Mouse (Mus musculus) cerebellum, postnatal 25 days (tissue): ENCODE results near the gene Tmem181a.
"Not testable (repeated sequence)": the region's sequence is repeated elsewhere in the genome, so short reads cannot be mapped to it uniquely, and the experiment has no call there.

ENCODE experiments used
- DNase-seq, 2 experiments: peaks; one replicate each; pipeline ENCODE4 v3.0.0; 2021; ENCODE audit warnings: mixed read lengths in 2 of 2

Tmem181a gene

GRCm38 (mm10) chr17:6256400-6257069 is at the start of gene Tmem181a:
Tmem181a (plus strand) TSS chr17:6256860.
- DNase-seq: peak; percentile 40 to 48

- DNase-seq: no peak
Observed at GRCm38 (mm10) chr17:6211721-6212120, 44.9 kb upstream of the Tmem181a start.

- DNase-seq: no peak
Observed at GRCm38 (mm10) chr17:6215640-6216039, 41.0 kb upstream of the Tmem181a start.

- no peak for DNase-seq
Observed at GRCm38 (mm10) chr17:6216514-6216913, 40.1 kb upstream of the Tmem181a start.

GRCm38 (mm10) chr17:6232633-6233032 is 24.0 kb upstream of the Tmem181a start:
- DNase-seq: not testable (repeated sequence)

GRCm38 (mm10) chr17:6251298-6251697 is 5.4 kb upstream of the Tmem181a start:
- not testable (repeated sequence) for DNase-seq

GRCm38 (mm10) chr17:6257070-6257456 is 403 bp downstream of the Tmem181a start:
- DNase-seq: peak; percentile 80 to 85

- peak; percentile 41 to 54 for DNase-seq
Observed at GRCm38 (mm10) chr17:6269876-6270831, 13.5 kb downstream of the Tmem181a start.

GRCm38 (mm10) chr17:6270840-6271239 is 14.2 kb downstream of the Tmem181a start:
- DNase-seq: peak in 1 of 2 experiments; percentile 25

GRCm38 (mm10) chr17:6271970-6272369 is 15.3 kb downstream of the Tmem181a start:
- DNase-seq: not testable (repeated sequence)

GRCm38 (mm10) chr17:6274693-6275092 is 18.0 kb downstream of the Tmem181a start:
- DNase-seq: not testable (repeated sequence)

- DNase-seq: peak in 1 of 2 experiments; percentile 19
Observed at GRCm38 (mm10) chr17:6279205-6279604, 22.5 kb downstream of the Tmem181a start.

- not testable (repeated sequence) for DNase-seq
Observed at GRCm38 (mm10) chr17:6279772-6280171, 23.1 kb downstream of the Tmem181a start.

- DNase-seq: not testable (repeated sequence)
Observed at GRCm38 (mm10) chr17:6280513-6280912, 23.9 kb downstream of the Tmem181a start.

GRCm38 (mm10) chr17:6283137-6283536 is 26.5 kb downstream of the Tmem181a start:
- not testable (repeated sequence) for DNase-seq

- not testable (repeated sequence) for DNase-seq
Observed at GRCm38 (mm10) chr17:6286169-6286568, 29.5 kb downstream of the Tmem181a start.

GRCm38 (mm10) chr17:6289045-6289444 is 32.4 kb downstream of the Tmem181a start:
- DNase-seq: not testable (repeated sequence)

GRCm38 (mm10) chr17:6293882-6294281 is 37.2 kb downstream of the Tmem181a start:
- not testable (repeated sequence) for DNase-seq

- peak; percentile 50 to 72 for DNase-seq
Observed at GRCm38 (mm10) chr17:6297060-6297795, 40.6 kb downstream of the Tmem181a start.

- peak in 1 of 2 experiments; percentile 8 for DNase-seq
Observed at GRCm38 (mm10) chr17:6300190-6300863, 43.7 kb downstream of the Tmem181a start.

- DNase-seq: not testable (repeated sequence)
Observed at GRCm38 (mm10) chr17:6304891-6305290, 48.2 kb downstream of the Tmem181a start.

- DNase-seq: peak in 1 of 2 experiments; percentile 30
Observed at GRCm38 (mm10) chr17:6305656-6306270, 49.1 kb downstream of the Tmem181a start.
